Comparison of ENCODE assay signal across 8 mouse cellular contexts in the genomic region with DNA sequence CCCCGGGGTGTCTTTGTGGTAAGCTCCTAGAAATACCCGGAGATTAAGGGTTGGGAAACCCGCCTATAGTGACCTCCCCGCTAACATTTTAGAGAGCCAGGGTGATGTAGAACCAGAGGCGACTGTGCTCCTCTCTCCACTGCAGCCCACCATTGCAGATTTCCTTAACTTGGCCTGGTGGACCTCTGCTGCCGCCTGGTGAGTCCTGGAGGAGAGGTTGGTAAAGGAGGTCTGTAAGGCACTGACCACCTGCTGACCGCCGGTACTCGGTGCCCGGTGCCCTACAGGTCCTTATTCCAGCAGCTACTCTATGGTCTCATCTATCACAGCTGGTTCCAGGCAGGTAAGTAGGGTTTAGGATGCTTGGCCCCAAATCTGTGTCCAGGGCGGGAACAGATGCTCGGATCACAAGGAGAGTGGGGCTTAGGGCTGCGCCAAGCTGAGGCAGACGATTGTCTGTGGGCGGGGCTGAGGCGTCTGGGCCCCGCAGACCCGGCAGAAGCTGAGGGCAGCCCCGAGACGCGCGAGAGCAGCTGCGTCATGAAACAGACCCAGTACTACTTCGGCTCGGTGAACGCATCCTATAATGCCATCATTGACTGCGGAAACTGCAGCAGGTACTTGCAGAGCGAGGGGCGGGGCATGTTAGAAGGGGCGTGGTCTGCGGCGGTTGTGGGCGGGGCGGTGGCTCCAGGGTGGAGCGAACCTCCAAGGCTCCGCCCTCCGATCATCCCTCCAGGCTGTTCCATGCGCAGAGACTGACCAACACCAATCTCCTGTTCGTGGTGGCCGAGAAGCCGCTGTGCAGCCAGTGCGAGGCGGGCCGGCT. TPM values are rescaled to one million over a fixed set of nuclear protein-coding genes. Genes with fewer than 3 reads are reported as not detected.
A peak's percentile ranks its signal among the peaks of the same experiment; 100 is the strongest.
DNase-seq lines count a peak whose midpoint lies in the region; ATAC-seq and TF ChIP-seq lines count a peak whose summit lies in the region.

No protein-coding gene starts in this region.

- peak; percentile 40 to 69 for DNase-seq in cerebellum, postnatal 25 days
- peak; percentile 64 for DNase-seq in embryonic facial prominence, embryonic 14.5 days (ENCODE audit: low spot score)
- DNase-seq in liver, embryonic 14.5 days (ENCODE audit: low read depth in 3 of 3, low spot score in 3 of 3) = peak in 2 of 3 experiments; percentile 47 to 58
- peak; percentile 84 to 85 for DNase-seq in natural killer cell, adult 2 months (ENCODE audit: low spot score in 2 of 2)
- peak; percentile 84 to 93 for DNase-seq in spleen, postnatal 4 days (ENCODE audit: low spot score in 2 of 2)

- no peaks in the 10 kb centered on the region for H3K9me3 ChIP-seq in embryonic facial prominence, embryonic 14.5 days (ENCODE audit: control insufficient read depth, low read length)
- H3K9me3 ChIP-seq in heart, embryonic 13.5 days = no peaks in the 10 kb centered on the region
- no peaks in the 10 kb centered on the region for H3K9me3 ChIP-seq in kidney, embryonic 15.5 days (replicated peaks)
- no peaks in the 10 kb centered on the region for H3K9me3 ChIP-seq in liver, embryonic 14.5 days (ENCODE audit: control insufficient read depth, low read length)

- H3K4me1 ChIP-seq in embryonic facial prominence, embryonic 14.5 days (ENCODE audit: control insufficient read depth, insufficient read depth, low read length) = peaks cover 21% of the 10 kb centered on the region
- peaks cover 29% of the 10 kb centered on the region for H3K4me1 ChIP-seq in heart, embryonic 13.5 days
- H3K4me1 ChIP-seq in kidney, embryonic 15.5 days = peaks cover 28% of the 10 kb centered on the region
- no peaks in the 10 kb centered on the region for H3K4me1 ChIP-seq in liver, embryonic 14.5 days (replicated peaks; ENCODE audit: control insufficient read depth in 2 of 2, insufficient read depth in 2 of 2, low read length in 1 of 2)

- no peak for TF ChIP-seq EP300 in liver, embryonic 14.5 days (IDR thresholded peaks at IDR 0.05; ENCODE audit: low read depth)

- TF ChIP-seq CTCF in liver, embryonic 14.5 days (IDR thresholded peaks at IDR 0.05; ENCODE audit: low read depth) = 0 out of 2 replicates have a peak, but pooled peaks have one; percentile 1

- ATAC-seq in cerebellum, adult (ENCODE audit: insufficient number of reproducible peaks, low FRiP score, low TSS enrichment) = no peak
- ATAC-seq in embryonic facial prominence, embryonic 14.5 days (ENCODE audit: low read depth) = peak; percentile 67
- peak; percentile 52 for ATAC-seq in heart, embryonic 13.5 days (ENCODE audit: extremely low read depth, insufficient number of reproducible peaks, low FRiP score, low TSS enrichment)
- peak; percentile 80 for ATAC-seq in kidney, embryonic 15.5 days (replicated peaks; ENCODE audit: low FRiP score)
- ATAC-seq in liver, embryonic 14.5 days (ENCODE audit: insufficient read depth) = peak; percentile 59

- H3K4me2 ChIP-seq in embryonic facial prominence, embryonic 14.5 days (ENCODE audit: low read depth, low read length) = peak overlapping the region; percentile 76
- peak overlapping the region; percentile 70 for H3K4me2 ChIP-seq in heart, embryonic 13.5 days
- H3K4me2 ChIP-seq in kidney, embryonic 15.5 days = peak overlapping the region; percentile 81
- H3K4me2 ChIP-seq in liver, embryonic 14.5 days (ENCODE audit: low read depth) = peak overlapping the region; percentile 52

- H3K9ac ChIP-seq in embryonic facial prominence, embryonic 14.5 days (ENCODE audit: low read depth, low read length) = peak overlapping the region; percentile 41
- peak overlapping the region; percentile 68 for H3K9ac ChIP-seq in heart, embryonic 13.5 days
- peak overlapping the region; percentile 21; the same call in 1 of the 2 replicates for H3K9ac ChIP-seq in kidney, embryonic 15.5 days
- no peak overlapping the region for H3K9ac ChIP-seq in liver, embryonic 14.5 days (replicated peaks)

- peak overlapping the region; percentile 43 for H3K4me3 ChIP-seq in embryonic facial prominence, embryonic 14.5 days (ENCODE audit: low read depth, low read length)
- H3K4me3 ChIP-seq in heart, embryonic 13.5 days = peak overlapping the region; percentile 45
- H3K4me3 ChIP-seq in kidney, embryonic 15.5 days (replicated peaks) = peak overlapping the region; percentile 47
- peak overlapping the region in 1 of 2 experiments; percentile 22; a peak in 2 of 4 replicates for H3K4me3 ChIP-seq in liver, embryonic 14.5 days (ENCODE audit: insufficient read depth in 1 of 2, low read depth in 2 of 2, low read length in 2 of 2)

- WGBS in embryonic facial prominence, embryonic 14.5 days = 6% methylated on average over 28 of the region's 44 CpGs
- WGBS in heart, embryonic 13.5 days = 14% methylated on average over 44 of the region's 44 CpGs
- WGBS in kidney, embryonic 15.5 days = 4% methylated on average over 44 of the region's 44 CpGs
- WGBS in liver, embryonic 14.5 days (ENCODE audit: insufficient replicate concordance) = 7% methylated on average over 44 of the region's 44 CpGs

- no peak overlapping the region for H3K27ac ChIP-seq in embryonic facial prominence, embryonic 14.5 days (replicated peaks; ENCODE audit: low read depth, low read length)
- H3K27ac ChIP-seq in heart, embryonic 13.5 days (replicated peaks) = no peak overlapping the region
- no peak overlapping the region for H3K27ac ChIP-seq in kidney, embryonic 15.5 days
- no peak overlapping the region for H3K27ac ChIP-seq in liver, embryonic 14.5 days

- H3K27me3 ChIP-seq in embryonic facial prominence, embryonic 14.5 days (replicated peaks; ENCODE audit: control insufficient read depth, insufficient read depth, low read length) = peaks cover 31% of the 10 kb centered on the region
- H3K27me3 ChIP-seq in heart, embryonic 13.5 days (replicated peaks) = peaks cover 48% of the 10 kb centered on the region
- H3K27me3 ChIP-seq in kidney, embryonic 15.5 days = peaks cover 40% of the 10 kb centered on the region
- peaks cover 25% of the 10 kb centered on the region for H3K27me3 ChIP-seq in liver, embryonic 14.5 days (ENCODE audit: control insufficient read depth, insufficient read depth, low read length)

- no peaks in the 10 kb centered on the region for H3K36me3 ChIP-seq in embryonic facial prominence, embryonic 14.5 days (ENCODE audit: control insufficient read depth, insufficient read depth, low read length)
- no peaks in the 10 kb centered on the region for H3K36me3 ChIP-seq in heart, embryonic 13.5 days
- no peaks in the 10 kb centered on the region for H3K36me3 ChIP-seq in kidney, embryonic 15.5 days
- no peaks in the 10 kb centered on the region for H3K36me3 ChIP-seq in liver, embryonic 14.5 days (replicated peaks; ENCODE audit: control insufficient read depth, insufficient read depth, low read depth)

RNA-seq across cellular contexts. Expression of a gene that starts 7.3 kb away (rescaled TPM):
- polyA plus RNA-seq in embryonic facial prominence, embryonic 14.5 days (2014; fragmentation: Nextera tagmentation; extraction: Ambion mirVana) = 53.1 and 56.1 TPM in 2 replicates
- 30.4 and 32.3 TPM in 2 replicates for polyA plus RNA-seq in heart, embryonic 13.5 days (2015; fragmentation: Nextera tagmentation; extraction: Ambion mirVana)
- 45.0 and 49.4 TPM in 2 replicates for polyA plus RNA-seq in kidney, embryonic 15.5 days (2015; fragmentation: Nextera tagmentation; extraction: Ambion mirVana)
- 8.3 and 8.6 TPM in 2 replicates for polyA plus RNA-seq in liver, embryonic 14.5 days (2012; rRNA removed)
- 15.6 and 15.7 TPM in 2 replicates for polyA plus RNA-seq in liver, embryonic 14.5 days (2014; fragmentation: Nextera tagmentation; extraction: Ambion mirVana)

RNA-seq across cellular contexts. Expression of a gene that starts 15.6 kb away (rescaled TPM):
- 24.7 and 27.0 TPM in 2 replicates for polyA plus RNA-seq in embryonic facial prominence, embryonic 14.5 days (2014; fragmentation: Nextera tagmentation; extraction: Ambion mirVana)
- polyA plus RNA-seq in heart, embryonic 13.5 days (2015; fragmentation: Nextera tagmentation; extraction: Ambion mirVana) = 17.7 and 19.1 TPM in 2 replicates
- polyA plus RNA-seq in kidney, embryonic 15.5 days (2015; fragmentation: Nextera tagmentation; extraction: Ambion mirVana) = 31.5 and 33.9 TPM in 2 replicates
- 9.8 and 12.1 TPM in 2 replicates for polyA plus RNA-seq in liver, embryonic 14.5 days (2012; rRNA removed)
- 14.1 and 14.3 TPM in 2 replicates for polyA plus RNA-seq in liver, embryonic 14.5 days (2014; fragmentation: Nextera tagmentation; extraction: Ambion mirVana)

RNA-seq across cellular contexts. Expression of a gene that starts 15.6 kb away (rescaled TPM):
- 35.0 and 35.4 TPM in 2 replicates for polyA plus RNA-seq in embryonic facial prominence, embryonic 14.5 days (2014; fragmentation: Nextera tagmentation; extraction: Ambion mirVana)
- 27.8 and 27.9 TPM in 2 replicates for polyA plus RNA-seq in heart, embryonic 13.5 days (2015; fragmentation: Nextera tagmentation; extraction: Ambion mirVana)
- 44.4 and 46.8 TPM in 2 replicates for polyA plus RNA-seq in kidney, embryonic 15.5 days (2015; fragmentation: Nextera tagmentation; extraction: Ambion mirVana)
- polyA plus RNA-seq in liver, embryonic 14.5 days (2012; rRNA removed) = 10.5 and 12.9 TPM in 2 replicates
- polyA plus RNA-seq in liver, embryonic 14.5 days (2014; fragmentation: Nextera tagmentation; extraction: Ambion mirVana) = 9.2 and 10.2 TPM in 2 replicates

RNA-seq across cellular contexts. Expression of a gene that starts 20.7 kb away (rescaled TPM):
- polyA plus RNA-seq in embryonic facial prominence, embryonic 14.5 days (2014; fragmentation: Nextera tagmentation; extraction: Ambion mirVana) = 2.8 and 8.2 TPM in 2 replicates
- not detected in 2 replicates for polyA plus RNA-seq in heart, embryonic 13.5 days (2015; fragmentation: Nextera tagmentation; extraction: Ambion mirVana)
- 1.2 and 2.9 TPM in 2 replicates for polyA plus RNA-seq in kidney, embryonic 15.5 days (2015; fragmentation: Nextera tagmentation; extraction: Ambion mirVana)
- 0.19 and 0.25 TPM in 2 replicates for polyA plus RNA-seq in liver, embryonic 14.5 days (2012; rRNA removed)
- 0.20 and 0.28 TPM in 2 replicates for polyA plus RNA-seq in liver, embryonic 14.5 days (2014; fragmentation: Nextera tagmentation; extraction: Ambion mirVana)

RNA-seq across cellular contexts. Expression of a gene that starts 24.9 kb away (rescaled TPM):
- polyA plus RNA-seq in embryonic facial prominence, embryonic 14.5 days (2014; fragmentation: Nextera tagmentation; extraction: Ambion mirVana) = 66.5 and 66.8 TPM in 2 replicates
- 47.6 and 56.1 TPM in 2 replicates for polyA plus RNA-seq in heart, embryonic 13.5 days (2015; fragmentation: Nextera tagmentation; extraction: Ambion mirVana)
- 61.7 and 63.4 TPM in 2 replicates for polyA plus RNA-seq in kidney, embryonic 15.5 days (2015; fragmentation: Nextera tagmentation; extraction: Ambion mirVana)
- polyA plus RNA-seq in liver, embryonic 14.5 days (2012; rRNA removed) = 9.8 and 13.6 TPM in 2 replicates
- polyA plus RNA-seq in liver, embryonic 14.5 days (2014; fragmentation: Nextera tagmentation; extraction: Ambion mirVana) = 11.2 and 12.0 TPM in 2 replicates
